Mouse (Mus musculus) spleen, postnatal 4 days (tissue): Measurements from ENCODE around the gene Mef2c.
A peak's percentile ranks its signal among the peaks of the same experiment; 100 is the strongest.

ENCODE experiments used
- DNase-seq, 2 experiments: peaks; one replicate each; pipeline ENCODE4 v3.0.0; 2022; ENCODE audit warnings: low spot score in 2 of 2

Gene Mef2c

DNA sequence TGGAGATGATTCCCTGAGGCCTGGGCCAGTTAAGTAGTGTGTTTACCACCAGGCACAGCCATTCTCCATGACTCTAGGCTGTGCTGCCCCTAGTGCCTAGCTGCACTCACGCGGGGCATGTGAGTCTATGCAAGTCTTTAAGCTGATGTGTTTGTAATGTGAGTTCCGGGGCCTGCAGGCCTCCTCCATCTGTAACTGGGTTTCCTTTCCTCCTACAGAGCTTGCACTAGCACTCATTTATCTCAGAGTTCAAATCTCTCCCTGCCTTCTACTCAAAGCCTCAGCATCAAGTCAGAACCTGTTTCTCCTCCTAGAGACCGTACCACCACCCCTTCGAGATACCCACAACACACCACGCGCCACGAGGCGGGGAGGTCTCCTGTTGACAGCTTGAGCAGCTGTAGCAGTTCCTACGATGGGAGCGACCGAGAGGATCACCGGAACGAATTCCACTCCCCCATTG is 158.3 kb downstream of the Mef2c start:
- no peak for DNase-seq

DNA sequence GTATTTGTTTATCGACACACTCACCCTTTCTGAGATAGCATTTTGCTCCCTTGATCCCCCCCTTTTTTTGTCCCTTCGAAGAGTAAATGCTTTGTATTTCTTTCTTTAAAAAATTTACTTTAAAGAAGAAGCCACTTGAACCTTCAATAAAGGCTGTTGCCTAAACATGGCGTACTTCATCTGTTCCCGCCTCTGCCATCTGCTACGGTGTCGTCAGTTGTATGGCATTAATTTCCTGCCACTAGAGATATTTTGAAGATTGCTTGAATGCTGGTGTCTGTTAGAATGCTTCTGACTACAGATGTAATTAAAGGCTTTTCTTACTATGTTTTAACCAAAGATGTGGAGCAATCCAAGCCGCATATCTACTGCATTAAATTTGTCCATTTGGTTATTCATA is 162.3 kb downstream of the Mef2c start:
- no peak for DNase-seq

DNA sequence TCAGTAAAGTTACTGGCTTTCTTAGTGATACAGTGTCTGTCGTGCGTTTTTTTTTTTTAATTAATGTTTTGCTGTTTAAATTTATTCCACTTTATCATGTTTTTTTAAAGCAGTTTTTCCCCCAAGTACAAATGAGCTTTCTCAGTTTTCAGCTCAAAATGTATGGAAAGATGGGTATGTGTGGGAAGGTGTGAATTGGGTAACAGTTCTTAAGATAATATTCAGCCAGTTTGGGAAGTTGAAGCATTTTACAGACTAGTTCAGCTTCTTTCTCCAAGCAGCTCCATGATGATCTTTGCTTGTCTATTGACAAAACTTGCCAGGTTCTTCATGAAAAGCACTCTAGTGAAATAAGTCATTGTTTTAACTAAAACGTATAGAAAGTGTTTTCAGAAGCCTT is 163.2 kb downstream of the Mef2c start:
- no peak for DNase-seq

DNA sequence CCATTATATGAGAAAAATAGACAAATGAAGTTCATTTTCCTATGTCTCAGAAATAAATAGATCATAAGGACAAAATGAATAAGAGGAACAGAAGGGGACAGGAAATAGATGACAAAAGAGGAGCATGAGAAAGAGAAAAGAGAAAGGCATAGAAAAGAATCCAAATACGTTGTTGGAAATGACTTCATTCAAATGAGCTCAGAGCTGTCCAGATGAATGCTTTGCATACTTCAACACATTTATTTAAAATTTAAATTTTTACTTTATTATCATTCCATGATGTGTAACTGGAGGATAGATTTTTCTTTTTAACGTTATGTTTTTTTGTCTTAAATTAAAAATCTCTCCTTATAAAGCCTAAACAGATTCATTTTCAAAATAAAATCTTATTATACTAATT is 203.8 kb downstream of the Mef2c start:
- no peak for DNase-seq

DNA sequence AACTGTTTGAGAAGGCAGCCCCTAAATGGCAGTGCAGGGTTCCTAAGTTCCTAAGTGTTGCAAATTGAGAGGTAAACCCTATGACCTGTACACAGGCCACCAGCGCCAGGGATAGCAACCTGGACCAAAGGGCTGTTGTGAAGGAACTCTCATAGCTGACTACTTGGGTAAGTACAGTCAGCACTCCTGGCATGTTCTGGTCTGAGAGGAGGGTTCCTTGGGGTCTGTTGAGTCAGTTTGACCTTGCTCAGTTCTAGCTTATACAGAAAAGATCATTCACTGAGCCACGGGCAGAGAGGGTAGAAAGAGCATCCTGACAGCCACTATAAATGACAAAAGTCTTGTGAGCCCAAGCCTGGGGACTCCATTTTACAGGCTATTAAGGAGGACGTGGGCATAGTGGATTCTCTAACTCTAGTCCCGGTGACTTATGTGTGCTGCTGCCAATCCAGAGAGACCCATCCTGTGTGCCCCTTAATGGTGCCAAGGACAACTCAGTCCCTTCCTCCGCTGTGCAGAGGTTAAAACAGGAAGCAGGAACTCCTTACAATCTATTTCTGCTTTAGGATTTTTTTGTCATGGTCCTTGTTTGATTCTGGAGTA is 209.0 kb downstream of the Mef2c start:
- no peak for DNase-seq

DNA sequence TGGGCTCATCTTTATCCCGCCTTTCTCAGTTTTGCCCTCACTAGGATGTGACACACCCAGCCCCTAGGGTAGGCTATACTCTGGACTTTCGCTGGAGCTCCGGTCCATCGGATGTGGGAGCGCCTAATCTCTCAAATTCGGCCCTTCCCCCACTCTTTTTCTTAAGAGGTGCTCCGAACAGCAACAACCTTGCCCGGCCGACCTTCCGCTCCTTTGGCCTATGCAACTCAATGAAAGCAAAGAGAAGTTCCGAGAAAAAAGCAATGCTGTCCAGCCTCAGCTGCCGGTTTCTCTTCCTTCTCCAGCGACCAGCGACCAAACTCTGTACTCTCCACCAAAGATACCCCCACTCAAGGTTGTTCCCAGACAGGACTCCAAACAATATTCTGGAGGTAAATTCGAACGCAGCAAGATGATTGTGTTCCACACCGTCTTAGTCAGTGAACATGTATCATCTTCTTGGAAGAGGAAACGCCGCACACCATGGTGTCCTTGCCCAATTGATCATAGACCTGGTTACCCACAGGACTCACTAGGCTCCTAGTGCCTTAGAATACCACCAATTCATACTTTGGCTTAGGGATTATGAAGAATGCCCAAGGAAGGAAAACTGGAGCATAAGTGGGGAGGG is 209.9 kb downstream of the Mef2c start:
- DNase-seq, result no peak

DNA sequence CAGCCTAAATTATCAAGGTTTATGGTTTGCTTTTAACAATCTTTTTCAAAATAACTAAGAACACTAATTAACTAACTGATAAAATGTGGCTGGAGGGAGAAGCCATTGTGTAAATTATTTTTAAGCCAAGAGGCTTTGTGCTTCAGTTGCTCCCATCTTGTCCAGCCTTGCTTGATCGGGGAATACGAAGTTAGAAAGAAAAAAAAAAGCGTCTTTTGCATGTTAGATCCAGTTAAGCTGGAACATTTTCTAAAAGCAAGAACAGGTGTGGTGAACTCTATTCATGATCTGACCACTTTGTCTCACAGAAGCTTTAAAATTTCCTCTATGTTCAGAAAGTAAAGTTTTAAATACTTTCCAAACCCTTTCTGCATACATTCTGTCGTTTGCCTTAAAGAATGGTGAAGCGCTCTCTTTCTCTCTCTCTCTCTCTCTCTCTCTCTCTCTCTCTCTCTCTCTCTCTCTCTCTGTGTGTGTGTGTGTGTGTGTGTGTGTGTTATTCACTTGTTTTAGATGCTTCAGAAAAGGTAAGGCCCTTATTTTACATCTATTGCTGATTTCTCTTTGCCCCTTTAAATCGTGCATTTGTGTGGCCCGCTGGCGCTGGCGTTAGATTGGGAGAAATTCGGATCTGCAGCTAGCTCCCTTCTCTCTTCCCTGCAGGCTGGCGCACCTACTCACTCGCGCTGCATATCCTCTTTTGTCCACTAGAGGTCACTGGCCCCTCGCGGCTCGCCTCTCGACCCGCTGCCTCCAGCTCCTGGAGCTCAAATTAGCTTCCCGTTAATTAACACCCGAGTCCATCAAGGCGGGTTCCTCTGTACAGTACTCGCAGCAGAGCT is 210.9 kb downstream of the Mef2c start:
- DNase-seq, result peak; percentile 60 to 85

DNA sequence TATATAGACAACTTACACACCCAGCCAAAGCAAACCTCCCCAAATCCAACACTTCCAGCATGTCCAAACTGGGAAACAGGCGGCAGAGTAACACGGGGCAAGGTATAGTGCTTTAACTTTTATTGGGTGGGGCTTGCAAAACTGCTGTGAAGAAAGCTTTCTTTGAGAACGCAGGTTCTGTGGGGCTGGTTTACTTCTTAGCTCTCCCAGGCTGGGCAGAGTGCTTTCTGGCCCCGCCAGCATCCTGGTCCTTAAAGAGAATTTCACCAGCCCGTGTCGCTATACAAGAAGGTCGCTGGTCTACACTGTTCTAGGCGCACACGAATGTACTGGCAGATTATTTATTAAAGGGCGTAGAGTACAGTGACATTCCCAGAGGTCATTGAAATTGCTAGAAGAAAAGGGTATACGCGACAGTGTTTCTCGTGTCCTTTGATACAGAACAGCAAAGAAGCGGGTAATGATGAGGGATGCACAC is 211.5 kb downstream of the Mef2c start:
- no peak for DNase-seq

DNA sequence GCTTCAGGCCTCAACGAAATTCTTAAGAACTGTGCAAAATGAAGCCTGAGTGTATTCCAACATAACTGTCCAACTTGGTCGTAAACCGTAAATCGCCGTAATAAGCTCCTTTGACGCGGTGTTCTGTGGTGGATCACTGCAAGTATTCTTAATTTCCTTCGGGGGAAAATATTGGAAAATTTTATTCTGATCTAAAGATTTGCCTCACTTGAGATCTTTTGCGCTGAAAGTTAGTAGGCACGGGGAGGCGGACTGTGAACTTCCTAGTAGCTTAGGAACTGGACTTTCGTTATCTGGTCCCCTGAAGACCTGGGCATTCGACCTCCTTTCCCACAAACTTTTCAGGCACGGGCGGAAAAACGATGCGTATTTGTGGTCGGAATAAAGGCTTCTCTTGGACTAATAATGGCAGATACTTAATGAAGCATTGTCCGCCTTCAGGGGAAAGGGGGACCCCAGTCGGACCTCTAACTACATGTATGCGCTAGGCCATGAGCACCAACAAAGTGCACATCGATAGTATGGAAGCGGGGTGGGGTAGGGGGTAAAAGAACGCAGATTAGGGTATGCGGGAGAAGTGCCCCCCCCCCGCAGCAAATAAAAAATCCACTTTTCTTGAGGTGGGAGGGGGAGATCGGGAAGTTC is 212.3 kb downstream of the Mef2c start:
- no peak for DNase-seq
